Mouse (Mus musculus) frontal cortex, postnatal 36 days (tissue): ENCODE results near the gene Abcb5.
A peak's percentile ranks its signal among the peaks of the same experiment; 100 is the strongest.
"Not testable (repeated sequence)": the region's sequence is repeated elsewhere in the genome, so short reads cannot be mapped to it uniquely, and the experiment has no call there.

ENCODE experiments used
- DNase-seq, 2 experiments: peaks; one replicate each; pipeline ENCODE4 v3.0.0; 2022; ENCODE audit warnings: low spot score in 2 of 2

Abcb5 gene

GRCm38 (mm10) chr12:118966321-118966720 is at the start of gene Abcb5:
TSS of gene Abcb5 (minus strand) at chr12:118966421.
- DNase-seq, result no peak

- no peak for DNase-seq
Measured at GRCm38 (mm10) chr12:118999230-118999629, 33.0 kb upstream of the Abcb5 start.

- no peak for DNase-seq
Measured at GRCm38 (mm10) chr12:118994328-118995166, 28.3 kb upstream of the Abcb5 start.

- peak in 1 of 2 experiments; percentile 49 for DNase-seq
Measured at GRCm38 (mm10) chr12:118984852-118985251, 18.6 kb upstream of the Abcb5 start.

- peak; percentile 59 to 84 for DNase-seq
Measured at GRCm38 (mm10) chr12:118930386-118931318, 35.6 kb downstream of the Abcb5 start.

GRCm38 (mm10) chr12:118926813-118927281 is 39.4 kb downstream of the Abcb5 start:
- DNase-seq, result peak in 1 of 2 experiments; percentile 54

- DNase-seq, result not testable (repeated sequence)
Measured at GRCm38 (mm10) chr12:118923874-118924273, 42.3 kb downstream of the Abcb5 start.

GRCm38 (mm10) chr12:118917771-118918170 is 48.5 kb downstream of the Abcb5 start:
- DNase-seq, result no peak

GRCm38 (mm10) chr12:118910360-118910759 is 55.9 kb downstream of the Abcb5 start:
- no peak for DNase-seq

GRCm38 (mm10) chr12:118902249-118902648 is 64.0 kb downstream of the Abcb5 start:
- no peak for DNase-seq

GRCm38 (mm10) chr12:118887964-118888363 is 78.3 kb downstream of the Abcb5 start:
- no peak for DNase-seq

GRCm38 (mm10) chr12:118882790-118883189 is 83.4 kb downstream of the Abcb5 start:
- no peak for DNase-seq

GRCm38 (mm10) chr12:118872673-118873072 is 93.5 kb downstream of the Abcb5 start:
- DNase-seq, result no peak

- DNase-seq, result no peak
Measured at GRCm38 (mm10) chr12:118856151-118856550, 110.1 kb downstream of the Abcb5 start.

- peak in 1 of 2 experiments; percentile 59 for DNase-seq
Measured at GRCm38 (mm10) chr12:118854831-118855453, 111.3 kb downstream of the Abcb5 start.

- DNase-seq, result no peak
Measured at GRCm38 (mm10) chr12:118854401-118854800, 111.8 kb downstream of the Abcb5 start.

GRCm38 (mm10) chr12:118853331-118853730 is 112.9 kb downstream of the Abcb5 start:
- no peak for DNase-seq

GRCm38 (mm10) chr12:118850851-118851410 is 115.3 kb downstream of the Abcb5 start:
- DNase-seq, result no peak

- no peak for DNase-seq
Measured at GRCm38 (mm10) chr12:118849996-118850395, 116.2 kb downstream of the Abcb5 start.

GRCm38 (mm10) chr12:118849203-118849861 is 116.9 kb downstream of the Abcb5 start:
- DNase-seq, result no peak
